Mouse (Mus musculus): ENCODE results near the gene Pde6b. TPM values are rescaled to one million over a fixed set of nuclear protein-coding genes. Genes with fewer than 3 reads are reported as not detected.

Pde6b gene
- polyA plus RNA-seq, 1 experiment = 0.02 TPM

GRCm38 (mm10) chr5:108354056-108354455 is 34.1 kb upstream of the Pde6b start:
- H3K4me2 ChIP-seq (ENCODE audit: low read depth) = no peak overlapping the region
- H3K4me3 ChIP-seq = no peak overlapping the region
- H3K27me3 ChIP-seq (ENCODE audit: control insufficient read depth, insufficient read depth, insufficient read length) = no peaks in the 10 kb centered on the region
- no peaks in the 10 kb centered on the region for H3K36me3 ChIP-seq (ENCODE audit: control insufficient read depth, insufficient read depth)
- H3K79me2 ChIP-seq (ENCODE audit: control insufficient read depth, insufficient read depth) = no peaks in the 10 kb centered on the region
- TF ChIP-seq SRF (IDR thresholded peaks at IDR 0.05; ENCODE audit: control insufficient read depth, insufficient read length, low read depth) (no peak), E2F4 (IDR thresholded peaks at IDR 0.05; ENCODE audit: insufficient read depth) (no peak), MYOD1 (IDR thresholded peaks at IDR 0.05; ENCODE audit: control insufficient read depth in 1 of 3, insufficient read length in 2 of 3, low read depth in 2 of 3) (no peak), CEBPB (IDR thresholded peaks at IDR 0.05; ENCODE audit: insufficient read depth, poor library complexity, severe bottlenecking) (no peak), MAX (IDR thresholded peaks at IDR 0.05; ENCODE audit: low read depth) (no peak), REST (IDR thresholded peaks at IDR 0.05; ENCODE audit: insufficient read depth, insufficient read length) (no peak), TCF3 (IDR thresholded peaks at IDR 0.05; ENCODE audit: insufficient read length, low read depth) (no peak), MYOG (IDR thresholded peaks at IDR 0.05; ENCODE audit: control insufficient read depth in 1 of 3, insufficient read depth in 1 of 3, insufficient read length in 2 of 3, low read depth in 2 of 3) (no peak), USF1 (IDR thresholded peaks at IDR 0.05; ENCODE audit: low read depth) (no peak), POLR2A (IDR thresholded peaks at IDR 0.05; ENCODE audit: insufficient read length, low read depth) (no peak), TCF12 (IDR thresholded peaks at IDR 0.05; ENCODE audit: insufficient read depth, poor library complexity, severe bottlenecking) (no peak), POLR2AphosphoS2 (IDR thresholded peaks at IDR 0.05; ENCODE audit: insufficient read length, low read depth) (no peak)
- H3ac ChIP-seq (ENCODE audit: control insufficient read depth, insufficient read length) = no peak overlapping the region

GRCm38 (mm10) chr5:108357862-108358261 is 30.3 kb upstream of the Pde6b start:
- H3ac ChIP-seq (ENCODE audit: control insufficient read depth, insufficient read length) = no peak overlapping the region
- no peaks in the 10 kb centered on the region for H3K36me3 ChIP-seq (ENCODE audit: control insufficient read depth, insufficient read depth)
- TF ChIP-seq REST (IDR thresholded peaks at IDR 0.05; ENCODE audit: insufficient read depth, insufficient read length) (no peak), TCF3 (IDR thresholded peaks at IDR 0.05; ENCODE audit: insufficient read length, low read depth) (no peak), POLR2AphosphoS2 (IDR thresholded peaks at IDR 0.05; ENCODE audit: insufficient read length, low read depth) (no peak), SRF (IDR thresholded peaks at IDR 0.05; ENCODE audit: control insufficient read depth, insufficient read length, low read depth) (no peak), TCF12 (IDR thresholded peaks at IDR 0.05; ENCODE audit: insufficient read depth, poor library complexity, severe bottlenecking) (no peak), USF1 (IDR thresholded peaks at IDR 0.05; ENCODE audit: low read depth) (no peak), MYOD1 (IDR thresholded peaks at IDR 0.05; ENCODE audit: control insufficient read depth in 1 of 3, insufficient read length in 2 of 3, low read depth in 2 of 3) (no peak), CEBPB (IDR thresholded peaks at IDR 0.05; ENCODE audit: insufficient read depth, poor library complexity, severe bottlenecking) (no peak), MAX (IDR thresholded peaks at IDR 0.05; ENCODE audit: low read depth) (no peak), MYOG (IDR thresholded peaks at IDR 0.05; ENCODE audit: control insufficient read depth in 1 of 3, insufficient read depth in 1 of 3, insufficient read length in 2 of 3, low read depth in 2 of 3) (no peak), POLR2A (IDR thresholded peaks at IDR 0.05; ENCODE audit: insufficient read length, low read depth) (no peak)
- H3K79me2 ChIP-seq (ENCODE audit: control insufficient read depth, insufficient read depth) = no peaks in the 10 kb centered on the region
- no peak overlapping the region for H3K4me2 ChIP-seq (ENCODE audit: low read depth)
- no peak overlapping the region for H3K4me3 ChIP-seq
- no peaks in the 10 kb centered on the region for H3K27me3 ChIP-seq (ENCODE audit: control insufficient read depth, insufficient read depth, insufficient read length)

- Histone ChIP-seq H3K36me3 (ENCODE audit: control insufficient read depth, insufficient read depth) (no peaks in the 10 kb centered on the region), H3K4me2 (ENCODE audit: low read depth) (no peak overlapping the region), H3K27me3 (ENCODE audit: control insufficient read depth, insufficient read depth, insufficient read length) (peaks cover under 1% of the 10 kb centered on the region), H3K79me2 (ENCODE audit: control insufficient read depth, insufficient read depth) (no peaks in the 10 kb centered on the region), H3K4me3 (no peak overlapping the region), H3ac (ENCODE audit: control insufficient read depth, insufficient read length) (no peak overlapping the region)
- TF ChIP-seq SRF (IDR thresholded peaks at IDR 0.05; ENCODE audit: control insufficient read depth, insufficient read length, low read depth) (no peak), MYOG (IDR thresholded peaks at IDR 0.05; ENCODE audit: control insufficient read depth in 1 of 3, insufficient read depth in 1 of 3, insufficient read length in 2 of 3, low read depth in 2 of 3) (no peak), CEBPB (IDR thresholded peaks at IDR 0.05; ENCODE audit: insufficient read depth, poor library complexity, severe bottlenecking) (no peak), POLR2A (IDR thresholded peaks at IDR 0.05; ENCODE audit: insufficient read length, low read depth) (no peak), USF1 (IDR thresholded peaks at IDR 0.05; ENCODE audit: low read depth) (no peak), TCF3 (IDR thresholded peaks at IDR 0.05; ENCODE audit: insufficient read length, low read depth) (no peak)
Observed at GRCm38 (mm10) chr5:108359491-108359890, 28.7 kb upstream of the Pde6b start.

GRCm38 (mm10) chr5:108360211-108360610 is 28.0 kb upstream of the Pde6b start:
- Histone ChIP-seq H3K36me3 (ENCODE audit: control insufficient read depth, insufficient read depth) (no peaks in the 10 kb centered on the region), H3ac (ENCODE audit: control insufficient read depth, insufficient read length) (no peak overlapping the region), H3K4me3 (no peak overlapping the region), H3K4me2 (ENCODE audit: low read depth) (no peak overlapping the region), H3K79me2 (ENCODE audit: control insufficient read depth, insufficient read depth) (no peaks in the 10 kb centered on the region), H3K27me3 (ENCODE audit: control insufficient read depth, insufficient read depth, insufficient read length) (peaks cover 8% of the 10 kb centered on the region)
- TF ChIP-seq E2F4 (IDR thresholded peaks at IDR 0.05; ENCODE audit: insufficient read depth) (no peak), TCF3 (IDR thresholded peaks at IDR 0.05; ENCODE audit: insufficient read length, low read depth) (no peak), TCF12 (IDR thresholded peaks at IDR 0.05; ENCODE audit: insufficient read depth, poor library complexity, severe bottlenecking) (no peak), SRF (IDR thresholded peaks at IDR 0.05; ENCODE audit: control insufficient read depth, insufficient read length, low read depth) (no peak), POLR2A (IDR thresholded peaks at IDR 0.05; ENCODE audit: insufficient read length, low read depth) (no peak), POLR2AphosphoS2 (IDR thresholded peaks at IDR 0.05; ENCODE audit: insufficient read length, low read depth) (no peak), USF1 (IDR thresholded peaks at IDR 0.05; ENCODE audit: low read depth) (no peak), REST (IDR thresholded peaks at IDR 0.05; ENCODE audit: insufficient read depth, insufficient read length) (no peak), MYOD1 (IDR thresholded peaks at IDR 0.05; ENCODE audit: control insufficient read depth in 1 of 3, insufficient read length in 2 of 3, low read depth in 2 of 3) (no peak), MAX (IDR thresholded peaks at IDR 0.05; ENCODE audit: low read depth) (no peak)

- Histone ChIP-seq H3K4me3 (no peak overlapping the region), H3K79me2 (ENCODE audit: control insufficient read depth, insufficient read depth) (no peaks in the 10 kb centered on the region), H3ac (ENCODE audit: control insufficient read depth, insufficient read length) (no peak overlapping the region), H3K27me3 (ENCODE audit: control insufficient read depth, insufficient read depth, insufficient read length) (peaks cover 21% of the 10 kb centered on the region), H3K36me3 (ENCODE audit: control insufficient read depth, insufficient read depth) (no peaks in the 10 kb centered on the region), H3K4me2 (ENCODE audit: low read depth) (no peak overlapping the region)
- TF ChIP-seq SRF (IDR thresholded peaks at IDR 0.05; ENCODE audit: control insufficient read depth, insufficient read length, low read depth) (no peak), USF1 (IDR thresholded peaks at IDR 0.05; ENCODE audit: low read depth) (no peak), MYOG (IDR thresholded peaks at IDR 0.05; ENCODE audit: control insufficient read depth in 1 of 3, insufficient read depth in 1 of 3, insufficient read length in 2 of 3, low read depth in 2 of 3) (no peak), MAX (IDR thresholded peaks at IDR 0.05; ENCODE audit: low read depth) (no peak), POLR2AphosphoS2 (IDR thresholded peaks at IDR 0.05; ENCODE audit: insufficient read length, low read depth) (no peak), TCF12 (IDR thresholded peaks at IDR 0.05; ENCODE audit: insufficient read depth, poor library complexity, severe bottlenecking) (no peak)
Observed at GRCm38 (mm10) chr5:108362330-108362729, 25.9 kb upstream of the Pde6b start.
